Mouse (Mus musculus) cortical plate, adult 2 months (tissue): ENCODE measurements at regions not wholly inside any gene's neighbourhood (a gene's known extent, or its start where the extent isn't known, plus 50 kb on each side); places are given as distances from the start of the nearest gene placed in this dataset.

Experiments used
- CTCF ChIP-seq: fragments of 200-500 bp; IDR thresholded peaks from 2 replicates; pipeline ENCODE4 v1.5.1; 2011; ENCODE audit warnings: mild to moderate bottlenecking, control low read depth, low read length; ENCODE audit not compliant: insufficient read depth; ENCODE audit errors: extremely low read depth
- POLR2A ChIP-seq: fragments of 200-500 bp; IDR thresholded peaks from 2 replicates; pipeline ENCODE4 v1.6.1; 2011; ENCODE audit warnings: mild to moderate bottlenecking, low read length, control low read depth; ENCODE audit not compliant: insufficient read depth; ENCODE audit errors: extremely low read depth

DNA sequence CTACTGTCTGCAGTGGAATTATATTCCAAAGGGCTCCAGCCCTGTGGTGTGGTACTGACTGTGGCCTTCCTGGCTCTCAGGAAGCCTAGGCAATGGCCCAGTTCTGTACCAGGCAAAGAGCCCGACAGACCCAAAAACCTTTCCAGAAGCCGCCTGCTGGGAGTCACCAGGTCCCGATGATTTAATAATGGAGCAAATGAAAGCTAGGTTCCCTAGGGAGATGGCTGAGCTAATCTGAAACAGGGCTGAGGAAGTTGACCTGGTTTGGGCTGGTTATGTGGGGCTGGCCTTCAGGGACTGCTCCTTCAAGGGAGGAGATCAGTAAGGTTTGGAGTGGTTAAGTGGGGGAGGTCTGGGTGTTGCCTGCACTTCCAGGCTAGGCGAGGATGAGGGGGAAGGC lies 298.1 kb downstream of the Matn1 start:
- no peak for TF ChIP-seq CTCF
- TF ChIP-seq POLR2A, result no peak
